Mouse (Mus musculus): ENCODE results near the gene D630045J12Rik.

DNA sequence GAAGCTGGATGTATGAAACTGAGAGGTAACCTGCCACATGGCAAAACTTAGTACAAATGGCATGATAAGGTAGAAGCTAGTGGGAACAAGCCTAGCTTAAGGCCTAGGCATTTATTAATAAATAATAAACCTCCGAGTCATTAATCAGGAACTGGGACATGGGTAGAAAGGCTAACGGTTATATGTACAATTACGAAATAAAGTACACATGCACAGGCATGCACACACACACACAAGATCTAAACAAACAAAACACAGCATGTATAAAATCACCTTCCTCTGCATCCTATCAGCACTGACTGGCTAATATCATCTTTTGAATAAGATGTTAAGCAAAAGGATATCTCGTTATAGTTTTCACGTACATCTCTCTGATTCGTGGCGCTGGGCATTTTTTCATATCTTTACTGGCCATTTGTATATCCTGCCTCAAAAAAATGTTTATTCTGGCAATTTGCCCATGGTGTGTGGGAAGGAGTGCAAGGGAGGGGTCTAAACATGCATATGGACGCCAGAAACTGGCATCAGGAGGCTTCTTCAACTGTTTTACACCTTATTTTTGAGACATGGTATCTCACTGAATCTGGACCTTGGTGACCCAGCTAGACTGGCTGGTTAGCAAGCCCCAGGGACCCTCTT, 67.4 kb downstream of the D630045J12Rik start:
- TF ChIP-seq EP300 (IDR thresholded peaks at IDR 0.05; ENCODE audit: low read depth), result no peak
- TF ChIP-seq CTCF (IDR thresholded peaks at IDR 0.05; ENCODE audit: low read depth), result no peak
